In the genomic region with DNA sequence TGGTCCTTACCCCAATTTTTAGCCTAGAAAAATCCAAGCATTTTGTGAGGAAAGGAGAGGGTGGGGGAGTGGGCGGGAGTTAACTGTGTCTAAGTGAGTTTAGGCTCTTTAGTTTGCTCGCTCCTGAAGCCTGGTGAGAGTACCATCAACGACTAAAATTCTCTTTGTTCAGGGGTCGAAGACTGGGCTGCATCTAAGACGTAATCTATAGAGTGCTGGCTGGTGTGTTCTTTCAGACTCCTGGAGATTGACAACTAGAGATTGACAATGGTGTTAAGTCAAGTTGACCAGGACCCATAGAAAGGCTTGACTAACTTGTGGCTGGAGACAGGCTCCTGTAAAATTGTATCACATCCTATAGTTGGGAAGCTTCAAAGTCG, we compare ENCODE assay signal across 7 mouse cellular contexts. TPM values are rescaled to one million over a fixed set of nuclear protein-coding genes. Genes with fewer than 3 reads are reported as not detected.
DNase-seq lines count a peak whose midpoint lies in the region; ATAC-seq lines count a peak whose summit lies in the region.

No protein-coding gene starts in this region.

- 46% methylated on average over 6 of the region's 6 CpGs for WGBS in neural tube, embryonic 11.5 days
- 42% methylated on average over 6 of the region's 6 CpGs for WGBS in forebrain, embryonic 11.5 days
- WGBS in limb, embryonic 13.5 days, result 45% methylated on average over 6 of the region's 6 CpGs
- WGBS in stomach, embryonic 15.5 days, result 50% methylated on average over 6 of the region's 6 CpGs

- 0 out of 2 replicates have a peak, but pooled peaks cover 4% of the 10 kb centered on the region for H3K4me1 ChIP-seq in neural tube, embryonic 11.5 days (ENCODE audit: control insufficient read depth, insufficient read depth, low read length)
- H3K4me1 ChIP-seq in forebrain, embryonic 11.5 days (replicated peaks; ENCODE audit: control insufficient read depth, insufficient read depth, low read length), result 0 out of 2 replicates have a peak, but pooled peaks cover 3% of the 10 kb centered on the region
- peaks cover 4% of the 10 kb centered on the region for H3K4me1 ChIP-seq in limb, embryonic 13.5 days
- H3K4me1 ChIP-seq in stomach, embryonic 15.5 days, result no peaks in the 10 kb centered on the region

- H3K27ac ChIP-seq in neural tube, embryonic 11.5 days (ENCODE audit: low read depth, low read length), result no peak overlapping the region
- no peak overlapping the region for H3K27ac ChIP-seq in forebrain, embryonic 11.5 days (ENCODE audit: low read depth, low read length)
- no peak overlapping the region for H3K27ac ChIP-seq in limb, embryonic 13.5 days
- no peak overlapping the region for H3K27ac ChIP-seq in stomach, embryonic 15.5 days

- peak overlapping the region; percentile 41 for H3K4me2 ChIP-seq in neural tube, embryonic 11.5 days (ENCODE audit: low read depth)
- peak overlapping the region; percentile 62 for H3K4me2 ChIP-seq in forebrain, embryonic 11.5 days (ENCODE audit: low read depth, low read length, severe bottlenecking)
- peak overlapping the region; percentile 82 for H3K4me2 ChIP-seq in limb, embryonic 13.5 days (replicated peaks)
- H3K4me2 ChIP-seq in stomach, embryonic 15.5 days, result peak overlapping the region; percentile 73

- H3K9ac ChIP-seq in neural tube, embryonic 11.5 days (ENCODE audit: low read length), result no peak overlapping the region; the same call in 1 of the 2 replicates
- peak overlapping the region; percentile 39; the same call in 1 of the 2 replicates for H3K9ac ChIP-seq in forebrain, embryonic 11.5 days (ENCODE audit: low read length)
- no peak overlapping the region for H3K9ac ChIP-seq in limb, embryonic 13.5 days
- no peak overlapping the region for H3K9ac ChIP-seq in stomach, embryonic 15.5 days

- no peak for DNase-seq in neural tube, embryonic 11.5 days (ENCODE audit: low spot score)
- DNase-seq in neural tube, embryonic 10.5 days (ENCODE audit: extremely low spot score, low spot score), result no peak
- DNase-seq in forebrain, embryonic 11.5 days (ENCODE audit: low spot score), result no peak
- DNase-seq in ovary, adult 18-20 months (ENCODE audit: low spot score), result no peak

- peak overlapping the region; percentile 84 for H3K4me3 ChIP-seq in neural tube, embryonic 11.5 days (ENCODE audit: low read depth, low read length)
- H3K4me3 ChIP-seq in forebrain, embryonic 11.5 days (ENCODE audit: low read depth, low read length), result peak overlapping the region; percentile 76
- peak overlapping the region; percentile 97 for H3K4me3 ChIP-seq in limb, embryonic 13.5 days
- H3K4me3 ChIP-seq in stomach, embryonic 15.5 days (replicated peaks), result peak overlapping the region; percentile 86

- ATAC-seq in neural tube, embryonic 11.5 days (ENCODE audit: insufficient read depth, low FRiP score, low TSS enrichment), result no peak
- ATAC-seq in forebrain, embryonic 11.5 days (replicated peaks; ENCODE audit: low FRiP score), result no peak; the same call in 1 of the 2 replicates
- peak; percentile 22; the same call in 1 of the 2 replicates for ATAC-seq in limb, embryonic 13.5 days (ENCODE audit: low FRiP score, low read depth)
- no peak; the same call in 1 of the 2 replicates for ATAC-seq in stomach, embryonic 15.5 days (ENCODE audit: insufficient read depth, low FRiP score, low read depth)
- ATAC-seq in cerebellum, adult (ENCODE audit: insufficient number of reproducible peaks, low FRiP score, low TSS enrichment), result no peak

- H3K27me3 ChIP-seq in neural tube, embryonic 11.5 days (ENCODE audit: control insufficient read depth, insufficient read depth, low read length), result no peaks in the 10 kb centered on the region
- no peaks in the 10 kb centered on the region; the same call in 1 of the 2 replicates for H3K27me3 ChIP-seq in forebrain, embryonic 11.5 days (ENCODE audit: control insufficient read depth, insufficient read depth, low read length)
- peaks cover 2% of the 10 kb centered on the region; the same call in 1 of the 2 replicates for H3K27me3 ChIP-seq in limb, embryonic 13.5 days
- H3K27me3 ChIP-seq in stomach, embryonic 15.5 days (replicated peaks), result no peaks in the 10 kb centered on the region

- H3K36me3 ChIP-seq in neural tube, embryonic 11.5 days (ENCODE audit: control insufficient read depth, insufficient read depth, low read length), result no peaks in the 10 kb centered on the region
- H3K36me3 ChIP-seq in forebrain, embryonic 11.5 days (ENCODE audit: control insufficient read depth, insufficient read depth, low read length), result no peaks in the 10 kb centered on the region
- H3K36me3 ChIP-seq in limb, embryonic 13.5 days, result peaks cover 23% of the 10 kb centered on the region
- H3K36me3 ChIP-seq in stomach, embryonic 15.5 days, result peaks cover 16% of the 10 kb centered on the region

- no peaks in the 10 kb centered on the region for H3K9me3 ChIP-seq in neural tube, embryonic 11.5 days (ENCODE audit: control insufficient read depth, low read length)
- H3K9me3 ChIP-seq in forebrain, embryonic 11.5 days (ENCODE audit: control insufficient read depth, low read length), result no peaks in the 10 kb centered on the region
- H3K9me3 ChIP-seq in limb, embryonic 13.5 days, result no peaks in the 10 kb centered on the region
- H3K9me3 ChIP-seq in stomach, embryonic 15.5 days, result no peaks in the 10 kb centered on the region

RNA-seq across cellular contexts. Expression of a gene that starts 0.4 kb away (rescaled TPM):
- polyA plus RNA-seq in neural tube, embryonic 11.5 days (2014; fragmentation: Nextera tagmentation; extraction: Ambion mirVana), result 128 and 132 TPM in 2 replicates
- polyA plus RNA-seq in forebrain, embryonic 11.5 days (2014; fragmentation: Nextera tagmentation; extraction: Ambion mirVana), result 109 and 129 TPM in 2 replicates
- 97.3 and 103 TPM in 2 replicates for polyA plus RNA-seq in limb, embryonic 13.5 days (2015; fragmentation: Nextera tagmentation; extraction: Ambion mirVana)
- 67.7 and 73.6 TPM in 2 replicates for polyA plus RNA-seq in stomach, embryonic 15.5 days (2015; fragmentation: Nextera tagmentation; extraction: Ambion mirVana)

RNA-seq across cellular contexts. Expression of a gene that starts 15.9 kb away (rescaled TPM):
- polyA plus RNA-seq in neural tube, embryonic 11.5 days (2014; fragmentation: Nextera tagmentation; extraction: Ambion mirVana), result 3.1 and 3.6 TPM in 2 replicates
- polyA plus RNA-seq in forebrain, embryonic 11.5 days (2014; fragmentation: Nextera tagmentation; extraction: Ambion mirVana), result 1.5 and 1.7 TPM in 2 replicates
- polyA plus RNA-seq in limb, embryonic 13.5 days (2015; fragmentation: Nextera tagmentation; extraction: Ambion mirVana), result 15.4 and 15.7 TPM in 2 replicates
- polyA plus RNA-seq in stomach, embryonic 15.5 days (2015; fragmentation: Nextera tagmentation; extraction: Ambion mirVana), result 0.66 and 0.69 TPM in 2 replicates
